Mouse (Mus musculus) kidney, adult 8-10 months (tissue): ENCODE results near the gene Fbxl22.

Experiments
- DNase-seq, 2 experiments: peaks; one replicate each; pipeline ENCODE4 v3.0.0; 2022

The Fbxl22 gene

DNA sequence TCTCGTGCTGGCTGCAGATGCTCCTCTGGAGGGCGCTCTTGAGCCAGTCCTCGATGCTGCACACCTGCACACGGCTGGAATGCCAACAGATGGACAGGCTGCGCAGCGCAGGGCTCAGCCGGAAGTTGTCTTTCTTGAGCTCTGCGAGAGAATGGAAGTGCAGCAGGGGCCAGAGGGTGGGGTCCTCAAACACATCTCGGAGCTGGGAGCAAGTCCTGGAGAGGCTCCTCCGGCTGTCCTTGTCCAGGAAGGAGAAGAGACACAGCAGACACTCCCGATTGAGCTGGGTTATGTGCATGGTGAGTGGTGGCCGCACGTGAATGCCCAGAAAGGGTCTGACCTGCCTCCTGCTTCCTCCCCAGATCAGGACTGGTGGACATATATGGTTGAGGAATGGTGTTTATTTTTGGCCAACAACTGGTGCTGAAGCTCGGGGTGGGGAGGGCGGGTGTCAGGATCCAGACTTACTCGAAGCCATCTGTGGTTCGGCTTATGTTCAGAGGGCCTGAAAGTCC, at the start of gene Fbxl22:
Fbxl22 (minus strand) TSS at position 338 of the 515 bp plus-strand sequence.
- peak; percentile 75 to 79 for DNase-seq

DNA sequence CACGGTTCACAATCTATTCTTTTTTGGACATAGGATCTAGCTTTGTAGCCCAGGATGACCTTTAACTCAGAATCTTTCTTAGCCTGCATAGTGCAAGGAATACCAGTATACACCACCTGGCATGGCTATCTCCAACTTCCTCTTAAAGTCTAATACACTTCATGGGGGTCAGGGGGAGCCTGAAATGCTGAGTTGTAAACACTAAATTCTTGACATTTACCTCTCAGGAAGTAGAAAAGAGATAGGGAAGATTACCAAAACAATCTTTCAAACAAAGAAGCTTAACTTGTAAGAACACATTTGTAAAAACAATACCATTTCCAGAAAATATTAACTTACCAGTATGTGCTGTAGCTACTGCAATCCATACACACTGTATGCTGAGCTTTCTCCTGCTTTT, 47.8 kb upstream of the Fbxl22 start:
- no peak for DNase-seq

DNA sequence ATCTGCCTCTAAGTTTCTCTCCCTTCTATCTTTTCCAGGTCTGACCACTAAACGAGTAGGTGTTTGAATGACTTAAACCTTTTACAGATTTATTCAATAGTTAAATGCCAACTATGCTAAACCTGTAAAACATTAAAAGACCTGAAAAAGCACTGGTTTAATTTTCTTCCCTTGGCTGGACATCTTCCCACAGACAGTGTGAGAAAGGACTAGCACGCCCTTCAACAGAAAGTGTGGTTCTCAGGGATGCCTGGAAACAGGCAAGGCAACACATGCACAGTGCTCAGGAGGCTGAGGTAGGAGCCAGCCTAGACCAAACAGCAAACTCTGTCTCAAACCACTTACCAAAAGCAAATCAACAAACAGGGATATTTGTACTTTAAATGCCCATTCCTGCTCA, 47.1 kb upstream of the Fbxl22 start:
- DNase-seq, result peak; percentile 42 to 71

DNA sequence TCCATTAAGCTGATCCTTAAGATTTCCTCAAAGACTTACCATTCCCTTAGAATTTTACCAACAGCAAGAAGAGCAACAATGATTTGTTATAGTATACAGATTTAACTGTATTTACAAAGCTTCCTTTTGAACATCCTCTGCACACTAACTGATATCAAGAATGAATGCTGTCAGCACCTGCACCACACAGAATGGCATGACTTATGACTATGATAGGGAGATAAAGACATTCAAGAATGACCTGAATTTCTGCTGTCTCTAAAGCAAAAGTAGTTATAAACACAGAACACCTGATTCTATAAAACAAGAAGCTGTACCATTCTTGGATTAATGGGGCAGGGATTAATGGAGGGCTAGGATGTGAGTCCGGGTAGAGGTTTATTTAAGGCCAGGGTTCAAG, 46.3 kb upstream of the Fbxl22 start:
- DNase-seq, result no peak

DNA sequence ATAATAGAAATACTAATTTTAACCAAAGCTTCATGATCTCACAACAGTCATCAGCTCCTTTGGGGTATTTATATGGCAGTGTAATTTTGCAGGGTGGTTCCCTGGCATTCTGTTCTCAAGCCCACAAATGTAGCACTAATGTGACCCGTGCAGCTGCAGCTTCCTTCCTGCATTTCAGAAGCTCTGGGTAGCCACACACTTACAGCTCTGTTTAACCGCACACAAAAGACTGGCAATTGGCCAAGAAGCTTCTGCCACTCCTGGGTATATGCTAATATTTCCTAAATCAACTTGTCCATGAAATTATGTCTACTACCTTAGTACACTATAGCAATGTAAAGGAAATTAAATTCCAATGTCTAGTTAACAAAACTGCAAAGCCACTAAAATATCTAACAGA, 45.9 kb upstream of the Fbxl22 start:
- DNase-seq, result peak in 1 of 2 experiments; percentile 23

DNA sequence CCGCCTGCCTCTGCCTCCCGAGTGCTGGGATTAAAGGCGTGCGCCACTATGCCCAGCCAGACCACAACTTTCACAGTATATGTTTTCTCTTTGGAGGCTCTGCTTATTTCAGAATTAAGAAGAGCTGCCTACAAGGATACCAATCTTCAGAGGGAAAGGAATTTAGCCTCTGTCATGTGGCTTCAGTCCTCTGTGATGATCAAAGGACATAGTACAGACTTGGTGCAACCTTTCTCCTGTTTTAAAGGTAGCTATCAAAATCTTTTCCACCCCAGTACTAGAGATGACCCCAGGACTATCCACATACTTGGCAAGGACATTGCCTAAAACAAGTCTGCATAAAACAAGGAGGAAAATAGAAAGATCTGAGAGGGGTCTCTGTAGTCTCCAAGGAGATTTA, 44.6 kb upstream of the Fbxl22 start:
- peak; percentile 51 to 66 for DNase-seq

DNA sequence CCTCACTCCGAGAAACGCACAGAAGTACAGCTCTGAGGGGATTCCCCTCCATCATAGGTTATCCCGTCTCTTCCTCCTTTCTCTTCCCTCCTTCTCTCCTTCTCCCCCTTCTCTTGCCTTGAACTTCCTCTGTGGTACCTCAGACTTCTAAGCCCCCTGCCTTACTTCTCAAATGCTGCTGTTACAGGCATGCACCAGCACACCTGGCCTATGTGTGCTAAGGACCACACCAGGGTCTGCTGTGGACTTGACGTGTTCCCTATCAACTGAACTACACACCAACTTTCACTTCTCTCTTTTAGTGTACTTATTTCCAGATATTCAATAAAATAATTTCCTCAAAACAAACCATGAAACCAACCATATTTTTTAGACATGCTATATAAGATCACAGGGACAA, 28.4 kb upstream of the Fbxl22 start:
- DNase-seq, result no peak

DNA sequence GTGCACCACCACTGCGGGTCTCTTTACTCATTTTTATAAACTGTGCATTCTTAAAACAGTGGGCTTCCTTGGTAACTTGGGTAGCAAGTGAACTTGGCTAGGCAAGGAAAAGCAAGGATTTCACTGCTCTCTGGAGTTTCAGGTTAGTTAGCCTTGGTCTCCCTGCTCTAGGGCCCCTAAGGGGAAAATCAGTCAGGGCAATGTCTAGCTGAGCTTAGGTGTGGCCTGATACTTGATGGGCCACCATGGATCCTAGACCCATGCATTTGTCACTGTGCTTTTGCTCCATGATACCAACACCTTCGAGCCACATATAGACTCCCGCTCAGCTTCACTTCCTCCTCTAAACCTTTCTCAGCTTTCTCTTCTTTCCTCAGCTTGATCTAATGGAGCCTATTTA, 7.2 kb upstream of the Fbxl22 start:
- DNase-seq, result no peak

DNA sequence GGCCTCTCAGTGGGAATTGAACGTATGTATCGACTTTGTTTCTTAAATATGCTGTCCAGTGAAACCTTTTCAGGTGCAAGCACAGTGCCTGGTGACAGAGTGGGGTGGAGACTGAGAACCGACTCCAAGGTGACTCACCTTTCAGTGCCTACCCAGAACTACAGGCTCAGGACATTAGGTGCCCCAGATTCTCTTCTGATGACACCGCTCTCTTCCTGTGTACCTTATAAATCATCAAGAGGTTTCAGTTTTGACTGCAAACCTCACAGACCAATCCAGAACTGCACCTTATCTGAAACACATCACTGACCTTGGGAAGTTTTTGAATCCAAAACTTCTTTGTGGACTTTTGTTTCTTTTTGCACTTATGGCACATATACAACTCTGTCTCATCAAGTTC, 5.9 kb upstream of the Fbxl22 start:
- no peak for DNase-seq

DNA sequence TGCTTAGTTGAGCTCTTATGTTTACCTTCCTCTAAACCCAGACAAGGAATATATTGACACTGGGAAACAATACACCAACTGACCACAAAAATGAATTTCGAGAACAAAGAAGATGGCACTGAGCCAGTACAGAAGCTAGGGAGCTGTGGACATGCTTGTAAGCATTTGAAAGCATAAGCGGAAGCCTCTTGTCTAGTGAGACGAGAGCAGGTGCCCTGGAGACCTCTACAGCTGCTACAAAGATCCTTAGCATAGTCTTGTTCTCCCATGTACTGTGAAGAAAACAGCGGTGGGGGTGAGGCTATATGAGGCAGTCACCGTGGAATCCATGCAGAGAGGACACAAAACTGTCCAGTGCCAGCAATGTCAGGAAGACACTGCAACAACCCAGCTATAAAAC, 4.5 kb upstream of the Fbxl22 start:
- DNase-seq, result no peak

DNA sequence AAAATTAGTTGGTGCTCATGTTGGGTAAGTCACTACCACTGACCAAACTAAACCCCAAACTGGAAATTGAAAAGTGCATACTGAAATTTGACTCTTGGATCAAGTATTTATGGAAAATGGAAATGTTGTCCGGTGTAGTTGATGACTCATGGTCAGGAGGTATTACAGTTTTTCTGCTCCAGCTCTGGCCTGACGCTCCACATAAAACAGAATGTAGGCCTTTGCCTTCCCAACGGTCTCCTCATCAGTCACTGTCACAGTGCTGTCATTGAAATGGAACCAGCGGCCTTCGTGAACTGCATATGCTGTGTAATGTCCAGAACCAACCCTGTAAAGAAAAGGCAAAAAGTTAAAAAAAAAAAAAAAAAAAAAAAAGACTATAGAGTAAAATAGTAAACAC, 3.9 kb upstream of the Fbxl22 start:
- no peak for DNase-seq

DNA sequence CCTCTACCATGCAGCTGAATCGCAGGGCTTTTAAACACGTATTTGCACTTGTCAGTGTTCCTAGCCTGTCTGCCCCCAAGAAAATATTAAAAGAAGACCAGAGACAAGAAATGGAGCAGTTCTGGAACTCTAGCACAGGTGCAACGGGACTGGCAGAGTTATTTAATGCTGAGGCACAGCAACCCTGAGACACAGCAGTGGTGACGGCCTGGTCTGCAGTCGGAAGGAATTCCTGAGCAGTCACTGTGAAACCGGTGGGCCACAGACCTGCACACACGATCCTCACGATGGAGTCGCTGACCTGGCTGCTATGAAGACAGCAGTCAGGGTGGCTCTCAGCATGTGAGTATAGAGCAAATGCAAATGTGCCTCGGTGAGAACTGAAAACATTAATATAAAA, 3.4 kb upstream of the Fbxl22 start:
- DNase-seq, result no peak

DNA sequence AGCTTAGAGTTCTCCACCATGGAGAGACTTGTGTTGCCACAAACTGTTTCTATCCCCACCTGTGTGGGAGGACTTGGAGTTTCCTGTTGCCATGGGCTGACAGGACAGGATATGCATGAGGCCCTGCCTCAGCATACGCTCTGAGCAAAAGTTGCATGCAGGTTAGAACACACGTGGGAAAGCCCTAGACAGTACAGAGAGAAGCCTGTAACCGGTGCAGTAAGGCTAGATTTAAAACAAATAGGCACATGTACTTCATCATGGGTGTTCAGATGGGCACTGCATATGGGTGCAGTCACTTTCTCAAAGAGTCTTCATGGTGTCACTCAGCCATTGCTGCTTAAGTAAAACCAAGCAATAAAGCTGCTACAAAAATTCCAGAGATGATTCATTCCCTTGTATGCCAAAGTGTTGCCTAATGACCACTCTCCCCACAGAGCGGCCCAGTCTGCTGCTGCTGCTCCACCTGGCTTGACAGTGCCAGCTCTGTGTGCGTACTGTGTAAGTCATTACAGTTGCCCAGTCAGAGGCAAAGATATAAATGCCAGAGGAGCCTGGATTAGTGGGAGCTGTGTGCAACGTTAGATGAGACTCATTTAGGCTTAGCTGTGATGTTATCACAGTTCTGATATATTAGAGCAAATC, 2.0 kb upstream of the Fbxl22 start:
- no peak for DNase-seq

DNA sequence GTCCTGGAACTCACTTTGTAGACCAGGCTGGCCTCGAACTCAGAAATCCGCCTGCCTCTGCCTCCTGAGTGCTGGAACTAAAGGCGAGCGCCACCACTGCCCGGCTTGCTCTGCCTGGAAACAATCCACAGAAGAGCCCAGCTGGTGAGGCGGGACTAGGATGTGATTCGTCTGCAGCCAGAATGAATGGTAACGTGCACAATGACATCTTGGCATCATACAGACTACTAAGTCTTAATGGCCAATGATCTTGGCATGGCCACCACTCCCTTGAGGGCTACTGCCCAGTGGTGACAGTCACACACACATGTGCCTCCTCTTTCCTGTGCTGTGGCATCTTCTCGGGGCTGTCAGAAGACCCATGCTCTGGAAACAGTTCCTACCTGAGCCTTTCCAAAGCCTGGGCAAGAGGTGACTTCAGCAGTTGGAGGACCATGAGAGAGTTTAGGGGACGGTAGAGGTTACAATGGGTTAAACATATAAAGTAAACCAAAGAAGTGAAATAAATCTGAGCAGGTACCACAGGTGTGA, 1.4 kb upstream of the Fbxl22 start:
- no peak for DNase-seq

DNA sequence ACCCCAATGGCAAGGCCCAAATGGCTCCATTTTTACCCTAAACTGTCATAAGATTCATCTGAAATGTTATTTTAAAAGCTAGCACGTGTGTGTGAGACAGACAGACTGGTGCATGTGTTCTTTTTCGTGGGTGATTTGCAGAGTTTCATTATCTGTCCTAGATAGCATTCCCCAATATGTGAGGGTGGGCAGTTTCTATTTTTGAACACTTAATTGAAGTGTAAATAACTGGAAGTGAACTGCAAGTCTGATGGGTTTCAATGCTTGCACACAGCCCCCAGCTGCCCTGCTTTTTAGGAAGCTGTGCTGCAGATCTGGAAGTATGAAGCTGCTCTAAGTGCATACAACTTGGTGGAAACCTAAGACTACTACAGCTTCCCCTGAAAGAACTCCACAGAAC, 722 bp upstream of the Fbxl22 start:
- DNase-seq, result no peak

DNA sequence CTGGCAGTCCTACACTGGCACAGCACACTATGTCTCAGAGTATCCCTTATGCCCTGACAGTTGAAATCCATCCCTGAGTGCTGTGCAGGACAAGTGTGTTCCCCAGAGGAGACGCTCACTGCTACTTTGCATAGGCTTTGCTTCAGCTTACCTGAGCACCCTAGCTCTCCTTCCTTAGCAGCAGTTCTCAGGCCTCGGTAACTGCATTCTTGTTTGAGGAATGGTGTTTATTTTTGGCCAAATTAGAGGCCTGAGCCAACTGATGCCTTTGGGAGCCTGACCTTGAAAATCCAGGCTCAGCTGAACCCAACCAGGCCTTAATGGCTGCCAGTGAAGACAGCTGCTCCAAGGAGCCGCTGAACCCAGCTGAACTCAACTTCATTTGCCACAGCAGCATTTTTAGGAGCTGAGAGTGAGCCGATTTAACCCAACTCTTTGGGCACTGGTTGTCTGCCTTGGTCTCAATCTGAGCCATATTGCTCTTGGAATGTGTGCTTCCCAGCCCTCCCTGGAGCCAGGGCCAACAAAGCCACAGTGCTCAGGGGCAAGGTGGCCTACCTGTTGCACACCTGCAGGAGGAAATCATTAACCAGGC, 635 bp downstream of the Fbxl22 start:
- peak in 1 of 2 experiments; percentile 41 for DNase-seq

DNA sequence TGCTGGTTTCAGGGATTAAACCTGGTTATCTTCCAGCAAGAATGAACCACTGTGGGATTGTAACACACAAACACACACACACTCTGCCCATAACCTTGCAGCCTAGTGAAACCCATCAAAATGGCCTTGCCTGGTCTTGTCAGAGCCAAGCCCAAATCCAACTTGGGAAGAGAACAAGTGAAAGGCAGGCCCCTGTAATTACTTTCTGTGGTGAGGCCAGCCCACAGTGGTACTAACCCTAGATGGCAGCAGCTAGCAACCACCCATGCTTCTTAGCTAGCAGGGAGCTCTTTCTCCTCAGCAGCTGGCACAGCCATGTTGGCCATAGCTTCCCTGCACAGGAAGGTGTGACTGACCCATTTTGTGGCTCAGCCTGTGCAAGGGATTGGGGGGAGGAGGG, 1.2 kb downstream of the Fbxl22 start:
- DNase-seq, result no peak

DNA sequence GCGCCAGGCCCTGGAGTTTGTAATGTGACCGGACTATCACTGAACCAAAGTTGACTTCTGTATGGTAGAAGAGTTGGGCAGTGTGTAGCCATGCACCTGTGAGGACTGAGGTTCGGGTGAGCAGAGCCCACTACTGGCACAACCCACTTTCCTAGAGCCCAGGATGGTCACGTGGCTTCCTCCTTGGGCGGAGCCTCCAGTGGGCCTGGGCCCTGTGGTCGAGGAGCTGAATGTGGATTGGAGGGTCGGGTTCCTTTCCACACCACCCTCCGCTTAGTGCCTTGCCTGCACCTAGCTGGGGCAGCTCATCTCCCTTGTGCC, 2.1 kb downstream of the Fbxl22 start:
- peak; percentile 88 to 89 for DNase-seq

DNA sequence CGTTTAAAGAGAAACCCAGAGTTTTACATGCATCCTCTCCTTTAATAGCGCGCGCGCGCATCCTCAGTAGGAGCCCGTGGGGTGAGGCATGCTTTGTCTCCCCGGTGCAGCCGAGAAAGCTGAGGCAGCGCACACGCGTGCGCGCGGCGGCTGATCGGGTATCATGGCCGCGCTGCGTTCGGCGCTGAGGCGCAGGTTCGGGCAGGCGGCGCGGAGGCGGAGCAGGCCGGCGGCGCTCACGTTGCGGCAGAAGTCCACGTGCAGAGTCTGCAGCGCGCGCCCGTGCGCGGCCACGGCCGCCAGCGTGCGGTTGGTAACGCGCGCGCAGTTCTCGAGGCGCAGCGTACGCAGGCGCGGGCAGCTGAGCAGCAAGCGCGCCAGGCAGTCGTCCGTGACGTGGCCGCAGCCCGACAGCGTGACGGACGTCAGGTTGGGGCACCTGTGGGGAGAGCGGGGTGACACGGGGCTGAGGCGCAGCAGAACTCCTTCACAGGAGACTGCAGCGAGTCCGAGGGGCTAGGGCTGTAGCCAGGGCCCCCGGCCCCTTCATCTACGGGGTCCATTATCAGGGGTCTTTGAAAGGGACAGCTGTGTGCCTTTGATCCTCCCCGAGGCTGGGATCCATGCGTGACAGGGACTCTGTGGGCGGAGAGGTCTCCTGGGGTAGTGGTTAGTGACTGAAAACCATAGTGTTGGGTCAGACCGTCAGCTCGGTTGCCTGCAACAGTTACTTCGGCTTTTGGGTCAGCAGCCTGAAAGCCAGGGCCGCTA, 2.6 kb downstream of the Fbxl22 start:
- DNase-seq, result peak; percentile 94

DNA sequence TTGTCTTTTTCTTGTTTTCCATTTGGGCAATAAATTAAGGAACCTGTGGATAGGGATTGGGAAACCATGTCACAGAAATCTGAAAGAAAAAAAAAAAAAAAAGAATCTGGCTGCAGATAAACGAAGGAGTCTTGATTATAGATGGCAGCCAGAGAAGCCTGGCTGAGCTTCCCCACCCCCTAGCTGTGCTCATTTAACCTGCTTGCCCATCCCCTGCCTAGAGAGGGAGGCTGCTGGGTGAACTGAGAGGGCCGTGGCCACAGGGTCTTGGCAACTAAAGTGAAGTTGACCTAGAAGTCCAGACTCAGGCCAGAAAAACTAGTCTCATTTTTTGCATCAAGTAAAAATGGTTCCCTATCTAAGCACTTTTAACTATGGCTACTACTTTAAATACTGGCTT, 3.4 kb downstream of the Fbxl22 start:
- no peak for DNase-seq

DNA sequence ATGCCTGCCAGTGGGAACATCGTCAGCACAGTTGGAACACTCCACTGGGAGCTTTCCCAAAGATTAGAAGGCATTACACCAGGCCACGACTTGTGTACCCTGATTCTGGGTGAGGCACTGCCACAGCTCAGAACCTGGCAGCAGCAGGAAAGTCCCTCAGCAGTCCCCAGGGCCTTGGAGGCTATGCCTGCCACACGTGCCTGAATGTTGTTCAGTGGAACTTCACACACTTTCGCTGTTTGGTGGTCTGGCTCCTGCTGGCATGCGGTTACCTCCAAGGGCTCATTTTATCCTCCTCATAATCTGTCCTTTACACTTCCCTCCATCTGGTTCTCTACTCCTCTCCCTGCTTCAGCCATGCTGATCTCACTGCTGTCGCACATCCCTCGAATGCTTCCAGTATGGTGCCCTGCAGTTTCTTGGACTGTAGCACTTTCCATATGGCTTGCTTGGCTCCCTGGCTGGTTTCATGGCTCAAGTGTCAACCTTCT, 4.0 kb downstream of the Fbxl22 start:
- no peak for DNase-seq

DNA sequence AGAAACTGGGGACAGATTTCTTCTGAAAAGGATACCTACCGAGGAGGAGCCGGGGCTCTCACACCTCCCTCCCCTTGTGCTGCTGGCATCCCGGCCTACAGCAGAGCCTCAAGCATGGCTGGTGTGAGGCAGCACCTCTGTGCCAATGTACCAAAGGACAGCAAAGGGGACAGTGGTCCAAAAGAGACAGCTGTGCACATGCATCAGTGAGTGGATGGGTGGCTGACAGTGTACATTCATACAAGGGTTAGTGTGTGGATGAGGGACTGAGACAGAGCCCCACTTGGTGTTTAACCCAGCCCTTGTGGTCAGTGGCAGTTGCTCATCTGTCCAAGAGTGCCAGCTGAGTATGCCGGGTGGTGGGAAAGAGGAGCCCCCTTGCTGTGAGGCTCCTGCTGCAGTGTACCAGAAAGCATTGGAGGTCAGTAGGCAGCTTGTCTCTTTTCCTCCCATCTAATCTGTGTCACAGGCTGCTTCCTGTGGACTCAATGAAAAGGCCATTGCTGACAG, 5.4 kb downstream of the Fbxl22 start:
- no peak for DNase-seq

DNA sequence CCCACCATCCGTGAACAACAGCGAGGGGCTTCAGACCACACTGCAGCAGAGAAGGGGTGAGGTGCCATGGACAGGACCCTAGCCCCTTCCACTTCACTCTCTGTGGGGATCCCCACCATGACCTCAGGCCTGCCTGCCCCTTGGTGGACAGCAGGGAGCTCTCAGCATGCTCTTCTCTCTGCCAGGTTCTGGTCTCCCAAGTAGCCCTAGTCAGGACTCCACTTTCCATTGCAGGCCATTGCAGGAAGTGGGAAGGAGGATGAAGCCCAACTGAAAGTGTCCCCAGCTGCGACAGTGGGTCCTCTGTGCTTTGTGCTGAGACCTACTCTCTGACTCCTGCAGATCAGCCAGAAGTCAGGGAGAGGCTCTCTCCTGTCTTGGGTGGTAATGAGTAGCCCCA, 6.7 kb downstream of the Fbxl22 start:
- DNase-seq, result no peak

DNA sequence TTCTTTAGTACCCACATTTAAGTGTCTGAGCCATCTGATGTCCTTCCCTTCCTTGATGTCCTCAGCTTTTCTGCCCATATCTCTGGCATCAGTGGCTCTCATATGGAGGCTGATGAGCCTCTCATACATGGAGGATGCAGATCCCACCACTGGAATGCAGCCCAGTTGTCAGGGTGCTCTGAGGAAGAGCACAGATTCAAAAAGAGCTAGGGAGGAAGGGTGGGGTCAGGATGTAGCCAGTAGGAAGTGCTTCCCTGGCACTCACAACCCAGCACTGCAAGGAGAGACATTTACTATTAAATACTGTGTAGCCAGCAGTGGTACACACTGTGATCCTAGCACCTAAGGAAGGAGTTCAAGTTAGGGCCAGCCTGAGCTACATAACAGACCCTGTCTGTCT, 8.0 kb downstream of the Fbxl22 start:
- no peak for DNase-seq
